Mouse (Mus musculus) CH12.LX (cell line): ENCODE measurements around the gene Mvp. TPM values are rescaled to one million over a fixed set of nuclear protein-coding genes. Genes with fewer than 3 reads are reported as not detected.
A peak's percentile ranks its signal among the peaks of the same experiment; 100 is the strongest.

ENCODE experiments used
- DNase-seq: peaks from one replicate; pipeline ENCODE4 v3.0.0-alpha.2; 2013; ENCODE audit errors: extremely low read depth
- H3K27ac ChIP-seq: 2 replicates; pipeline ENCODE4 v1.5.1; 2012; ENCODE audit warnings: low read depth, mild to moderate bottlenecking, control low read depth, moderate library complexity; ENCODE audit not compliant: insufficient read depth
- H3K27me3 ChIP-seq: replicated peaks from 2 replicates; pipeline ENCODE3; 2012; ENCODE audit warnings: inconsistent platforms
- H3K36me3 ChIP-seq, 2 experiments: replicated peaks in 1 of 2; 2 replicates each; pipeline versions ENCODE3 to v1.6.1; 2012; ENCODE audit warnings: inconsistent platforms in 1 of 2, low read length in 1 of 2, mild to moderate bottlenecking in 1 of 2, mixed read lengths in 1 of 2, moderate library complexity in 1 of 2; ENCODE audit not compliant: control insufficient read depth in 1 of 2, insufficient read depth in 1 of 2
- H3K4me1 ChIP-seq, 2 experiments: 2 replicates each; pipeline ENCODE4 v1.6.1; 2012; ENCODE audit warnings: inconsistent platforms in 1 of 2, moderate library complexity in 1 of 2; ENCODE audit not compliant: insufficient read depth in 2 of 2, control insufficient read depth in 1 of 2
- H3K4me2 ChIP-seq: 2 replicates; pipeline ENCODE4 v1.6.1; 2012; ENCODE audit warnings: low read depth, mild to moderate bottlenecking, control low read depth; ENCODE audit not compliant: poor library complexity, insufficient read depth, severe bottlenecking
- H3K4me3 ChIP-seq, 3 experiments: fragments of 150-350 bp in 1 of 3; sonication (generic) in 1 of 3; replicated peaks in 1 of 3; 2 replicates each; pipeline versions ENCODE3 to v1.5.1; 2011 to 2012; ENCODE audit warnings: low read depth in 2 of 3, low read length in 2 of 3, mild to moderate bottlenecking in 2 of 3, moderate library complexity in 2 of 3, control low read depth in 1 of 3, improper control_type of control experiment in 1 of 3, inconsistent platforms in 1 of 3, mixed read lengths in 1 of 3; ENCODE audit not compliant: poor library complexity in 1 of 3
- H3K79me2 ChIP-seq: replicated peaks from 2 replicates; pipeline ENCODE4 v1.6.1; 2012; ENCODE audit warnings: mild to moderate bottlenecking, moderate library complexity; ENCODE audit not compliant: control insufficient read depth, poor library complexity, insufficient read depth, severe bottlenecking; ENCODE audit errors: extremely low read depth
- H3K9ac ChIP-seq: 2 replicates; pipeline ENCODE4 v1.6.1; 2012; ENCODE audit warnings: low read depth, mild to moderate bottlenecking, control low read depth, moderate library complexity; ENCODE audit not compliant: insufficient read depth
- H3K9me3 ChIP-seq: replicated peaks from 2 replicates; pipeline ENCODE3; 2012; ENCODE audit warnings: low read length, inconsistent platforms, mixed read lengths
- BHLHE40 ChIP-seq: IDR thresholded peaks from 2 replicates; pipeline ENCODE4 v1.6.1; 2011; ENCODE audit warnings: mild to moderate bottlenecking, low read depth, low read length, improper control_type of control experiment
- CHD1 ChIP-seq: IDR thresholded peaks from 2 replicates; pipeline ENCODE4 v1.6.1; 2012; ENCODE audit warnings: low read depth, low read length, improper control_type of control experiment, inconsistent platforms
- CTCF ChIP-seq, 2 experiments: IDR thresholded peaks in 1 of 2; conservative IDR thresholded peaks in 1 of 2; 2 replicates each; pipeline ENCODE4 v1.5.1; 2011 to 2012; ENCODE audit warnings: low read depth in 2 of 2, low read length in 2 of 2, improper control_type of control experiment in 1 of 2, inconsistent platforms in 1 of 2, mild to moderate bottlenecking in 1 of 2, moderate library complexity in 1 of 2
- EP300 ChIP-seq: IDR thresholded peaks from 2 replicates; pipeline ENCODE4 v1.6.1; 2011; ENCODE audit warnings: low read length, improper control_type of control experiment
- MAZ ChIP-seq: IDR thresholded peaks from 2 replicates; pipeline ENCODE4 v1.6.1; 2012; ENCODE audit warnings: low read depth, mild to moderate bottlenecking, inconsistent platforms, low read length, improper control_type of control experiment, moderate library complexity
- MXI1 ChIP-seq: IDR thresholded peaks from 2 replicates; pipeline ENCODE4 v1.6.1; 2011; ENCODE audit warnings: mild to moderate bottlenecking, low read depth, low read length, improper control_type of control experiment
- MYC ChIP-seq: IDR thresholded peaks from 2 replicates; pipeline ENCODE4 v1.6.1; 2011; ENCODE audit warnings: low read depth, mild to moderate bottlenecking, improper control_type of control experiment, low read length
- NELFE ChIP-seq: IDR thresholded peaks from 2 replicates; pipeline ENCODE4 v1.6.1; 2011; ENCODE audit warnings: low read depth, low read length, improper control_type of control experiment
- NRF1 ChIP-seq: IDR thresholded peaks from 2 replicates; pipeline ENCODE4 v1.6.1; 2014; ENCODE audit warnings: low read depth, mild to moderate bottlenecking, inconsistent platforms, low read length, improper control_type of control experiment, moderate library complexity
- PAX5 ChIP-seq: IDR thresholded peaks from 2 replicates; pipeline ENCODE4 v1.6.1; 2012; ENCODE audit warnings: low read length, inconsistent platforms, mixed read lengths
- POLR2A ChIP-seq: IDR thresholded peaks from 2 replicates; pipeline ENCODE4 v1.6.1; 2011; ENCODE audit warnings: low read depth, mild to moderate bottlenecking, improper control_type of control experiment, low read length
- RAD21 ChIP-seq: IDR thresholded peaks from 2 replicates; pipeline ENCODE4 v1.6.1; 2011; ENCODE audit warnings: low read depth, mild to moderate bottlenecking, low read length, improper control_type of control experiment, moderate library complexity
- RCOR1 ChIP-seq: conservative IDR thresholded peaks from 2 replicates; pipeline ENCODE4 v1.6.1; 2012; ENCODE audit warnings: low read depth, mild to moderate bottlenecking, inconsistent platforms, low read length, improper control_type of control experiment
- SIN3A ChIP-seq: IDR thresholded peaks from 2 replicates; pipeline ENCODE4 v1.6.1; 2012; ENCODE audit warnings: low read length, improper control_type of control experiment, inconsistent platforms
- SMC3 ChIP-seq: IDR thresholded peaks from 2 replicates; pipeline ENCODE4 v1.6.1; 2011; ENCODE audit warnings: low read depth, low read length, improper control_type of control experiment
- TCF12 ChIP-seq: IDR thresholded peaks from 2 replicates; pipeline ENCODE4 v1.6.1; 2014; ENCODE audit warnings: low read depth, mild to moderate bottlenecking, inconsistent platforms, low read length, improper control_type of control experiment
- UBTF ChIP-seq: IDR thresholded peaks from 2 replicates; pipeline ENCODE4 v1.6.1; 2012; ENCODE audit warnings: low read depth, mild to moderate bottlenecking, inconsistent platforms, low read length, improper control_type of control experiment, moderate library complexity
- USF2 ChIP-seq: conservative IDR thresholded peaks from 2 replicates; pipeline ENCODE4 v1.6.1; 2011; ENCODE audit warnings: low read depth, low read length, improper control_type of control experiment
- dilution Hi-C: fragments of 300-500 bp; cut with MboI; formaldehyde crosslinking; loops from 2 replicates; pipeline ENCODE4 v1.14.3; 2020; ENCODE audit warnings: low sequenced_read_pairs; ENCODE audit not compliant: extremely low pct_unique_long_range_greater_than_20kb, extremely low pct_ligation_motif_present
- in situ Hi-C: fragments of 300-500 bp; cut with MboI; formaldehyde crosslinking; loops from 3 replicates; pipeline ENCODE4 v1.14.3; 2019; ENCODE audit warnings: low sequenced_read_pairs, low pct_ligation_motif_present, low pct_unique_long_range_greater_than_20kb, mixed read lengths
- polyA plus RNA-seq: library from polyadenylated mRNA; unstranded; fragments of >175 nt; gene quantifications from 2 replicates; pipeline ENCODE4 v1.2.1, GENCODE M21; 2012; ENCODE audit warnings: low read depth; ENCODE audit not compliant: insufficient read length
- total RNA-seq, 2 experiments: library from RNA; depleted of rRNA; stranded (reverse); fragments of 300-350 nt in 1 of 2; fragments of >200 nt in 1 of 2; gene quantifications; 2 replicates each; pipeline ENCODE4 v1.2.3; 2012 to 2014

The Mvp gene
- total and polyA plus RNA-seq, 3 experiments = 33.3 to 53.7 (median 52.1) TPM

- peak overlapping the region; percentile 67 to 78 (median 76) for H3K4me3 ChIP-seq
- H3K27me3 ChIP-seq = no peaks in the 10 kb centered on the region
- no peak for TF ChIP-seq POLR2A
- no peak for TF ChIP-seq NELFE
- TF ChIP-seq USF2 = no peak
- TF ChIP-seq MXI1 = no peak
- TF ChIP-seq CTCF (conservative IDR thresholded peaks at IDR 0.05 in 1 of 2, IDR thresholded peaks at IDR 0.05 in 1 of 2; ENCODE audit: low read depth in 2 of 2, low read length in 2 of 2) = no peak
- no peak for TF ChIP-seq SMC3
- TF ChIP-seq MYC = no peak
- TF ChIP-seq, all 38 proteins: peak for 0
- DNase-seq = no peak
- in situ Hi-C loops = loop anchor here (5.0 kb wide), 1 partner anchor 137 kb away; no protein-coding TSS in a partner anchor
- Histone ChIP-seq H3K27ac (peak overlapping the region; percentile 57; the same call in 1 of the 2 replicates), H3K4me2 (peak overlapping the region; percentile 66), H3K36me3 (peaks cover 28 to 64% of the 10 kb centered on the region in 2 experiments), H3K9me3 (no peaks in the 10 kb centered on the region), H3K9ac (peak overlapping the region; percentile 62), H3K4me1 (peaks cover 21 to 58% of the 10 kb centered on the region in 2 experiments), H3K79me2 (peaks cover 22% of the 10 kb centered on the region)
- dilution Hi-C loops = no loop called here
These were observed 9.7 kb upstream of the Mvp start for GRCm38 (mm10) chr7:127023896-127024690.

DNA sequence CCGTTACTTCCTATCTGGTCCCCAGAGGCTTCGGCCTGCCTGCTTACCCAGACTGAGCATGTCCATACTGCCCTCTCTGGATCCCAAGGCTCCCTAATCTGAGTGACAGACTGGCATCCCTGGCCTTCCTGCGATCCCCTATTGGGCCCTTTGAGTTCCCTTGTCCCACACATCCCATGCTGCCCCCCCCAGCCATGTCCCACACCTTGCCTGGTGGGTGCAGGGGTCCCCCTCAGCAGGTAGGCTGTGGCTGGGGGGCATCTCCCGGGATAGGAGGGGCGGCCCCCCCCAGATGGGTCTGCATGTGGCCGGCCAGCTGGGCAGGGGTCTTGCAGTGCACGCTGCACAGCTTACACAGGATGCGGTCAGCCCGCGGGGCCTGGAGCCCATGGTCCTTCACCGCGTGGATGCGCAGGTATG is 8.9 kb upstream of the Mvp start:
- dilution Hi-C loops (no loop called here), in situ Hi-C loops (loop anchor here (5.0 kb wide), 1 partner anchor 136 kb away; no protein-coding TSS in a partner anchor)
- no peak for DNase-seq
- Histone ChIP-seq H3K27me3 (no peaks in the 10 kb centered on the region), H3K79me2 (peaks cover 22% of the 10 kb centered on the region), H3K4me3 (peak overlapping the region in 2 of 3 experiments; percentile 76 to 78), H3K9ac (no peak overlapping the region), H3K36me3 (peaks cover 27 to 63% of the 10 kb centered on the region in 2 experiments), H3K9me3 (no peaks in the 10 kb centered on the region), H3K27ac (no peak overlapping the region), H3K4me2 (no peak overlapping the region), H3K4me1 (peaks cover 22 to 60% of the 10 kb centered on the region in 2 experiments)
- TF ChIP-seq CHD1 (no peak), MYC (no peak), SIN3A (no peak), RCOR1 (no peak), CTCF (conservative IDR thresholded peaks at IDR 0.05 in 1 of 2, IDR thresholded peaks at IDR 0.05 in 1 of 2; ENCODE audit: low read depth in 2 of 2, low read length in 2 of 2) (no peak), BHLHE40 (no peak), TCF12 (no peak), RAD21 (no peak), NELFE (no peak), PAX5 (no peak), MAZ (no peak), UBTF (no peak), NRF1 (no peak), EP300 (no peak)
